Mouse (Mus musculus): ENCODE data around the gene Pom121l2.

The Pom121l2 gene

DNA sequence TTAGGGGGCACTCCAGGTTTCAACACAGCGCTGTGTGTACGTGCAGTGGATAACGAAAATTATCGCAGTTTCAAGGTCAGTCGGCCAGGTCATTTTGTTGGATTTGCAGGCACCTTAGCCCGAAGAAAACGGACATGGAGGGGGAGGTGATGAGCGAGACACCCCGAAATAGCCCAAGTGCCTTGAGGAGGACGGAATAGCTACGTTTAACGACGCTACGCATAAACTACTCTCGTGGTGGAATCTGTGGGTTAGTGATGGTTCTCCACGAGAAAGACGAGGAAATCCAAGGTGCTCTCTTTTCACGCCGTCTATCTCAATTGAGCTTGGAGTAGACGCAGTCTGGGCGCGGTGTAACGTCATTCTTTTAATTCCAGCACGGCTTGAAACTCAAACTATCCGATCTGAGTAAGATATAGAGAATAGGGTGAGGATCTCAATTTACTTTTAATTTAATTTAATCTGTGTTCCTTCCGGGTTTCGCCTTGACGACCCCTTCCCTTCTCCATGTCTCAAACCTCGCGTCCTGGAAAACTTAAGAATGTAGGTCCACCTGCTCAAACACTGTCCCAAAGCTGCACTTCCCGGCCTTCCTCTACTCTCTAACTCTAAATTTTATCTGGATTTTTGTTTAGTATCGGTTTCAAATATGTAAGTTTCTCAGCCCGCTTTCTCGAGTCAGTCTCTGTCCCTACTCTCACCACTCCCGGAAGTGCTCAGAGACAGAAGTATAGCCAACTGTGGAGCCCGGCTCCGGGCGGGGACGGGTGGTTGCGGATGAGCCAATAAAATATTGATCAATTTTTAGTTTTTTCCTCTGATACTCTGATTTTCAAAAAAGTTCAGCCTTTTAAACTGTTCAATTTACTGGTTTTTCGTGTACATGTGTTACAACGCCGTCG lies 39.2 kb downstream of the Pom121l2 start:
- DNase-seq (ENCODE audit: low read depth, low spot score): no peak

DNA sequence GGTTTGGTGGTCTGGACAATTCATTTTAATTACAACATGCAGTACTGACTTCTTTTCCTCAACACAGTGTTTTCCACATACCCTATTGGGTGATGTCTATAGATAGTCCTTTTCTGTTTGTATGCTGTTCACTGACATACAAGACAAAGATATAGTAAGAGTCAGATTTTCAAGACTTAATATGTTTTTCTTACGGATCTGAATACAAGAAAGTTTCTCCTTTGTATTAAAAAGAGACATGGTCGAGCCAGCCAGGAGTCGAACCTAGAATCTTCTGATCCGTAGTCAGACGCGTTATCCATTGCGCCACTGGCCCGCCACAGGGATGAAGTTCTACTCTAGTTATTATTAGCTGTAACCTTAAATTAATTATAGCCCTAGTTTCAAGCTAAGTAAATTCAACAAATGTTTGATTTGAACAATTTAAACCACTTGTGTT lies 39.9 kb downstream of the Pom121l2 start:
- DNase-seq (ENCODE audit: low read depth, low spot score): no peak

DNA sequence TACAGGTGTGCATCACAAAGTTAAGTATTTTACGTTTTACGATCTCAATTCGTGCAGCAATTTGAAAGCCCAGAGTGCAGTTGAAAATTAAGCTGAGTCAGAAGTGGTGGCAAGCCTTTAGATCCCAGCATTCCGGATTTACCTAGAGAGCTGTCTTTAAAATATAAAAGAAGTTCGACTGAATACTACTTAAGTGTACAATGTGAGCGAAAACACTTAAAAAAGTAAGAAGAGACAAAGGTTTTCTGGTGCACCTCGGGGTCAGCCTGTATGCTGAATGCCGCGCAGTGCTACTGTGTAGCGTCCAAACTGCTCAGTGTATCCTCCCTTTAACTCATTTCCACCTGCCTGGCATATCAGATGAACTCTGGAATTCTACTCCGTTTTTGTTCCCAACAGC lies 40.6 kb downstream of the Pom121l2 start:
- DNase-seq (ENCODE audit: low read depth, low spot score): no peak

DNA sequence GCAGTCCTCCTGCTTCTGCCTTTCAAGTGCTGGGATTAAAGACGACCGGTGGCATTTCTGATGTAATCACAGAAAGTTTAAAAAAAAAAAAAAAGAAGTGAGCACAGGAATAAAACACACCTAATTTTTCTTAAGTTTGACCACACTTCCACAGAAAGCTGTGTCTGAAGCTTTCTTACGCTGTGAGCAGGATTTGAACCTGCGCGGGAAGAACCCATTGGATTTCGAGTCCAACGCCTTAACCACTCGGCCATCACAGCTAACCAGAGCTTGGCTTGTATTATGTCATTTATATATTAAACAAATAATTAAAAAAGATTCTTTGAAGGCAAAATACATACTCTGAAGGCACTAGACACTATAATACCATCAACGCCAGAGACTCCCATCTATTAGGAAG lies 41.2 kb downstream of the Pom121l2 start:
- DNase-seq (ENCODE audit: low read depth, low spot score): no peak

DNA sequence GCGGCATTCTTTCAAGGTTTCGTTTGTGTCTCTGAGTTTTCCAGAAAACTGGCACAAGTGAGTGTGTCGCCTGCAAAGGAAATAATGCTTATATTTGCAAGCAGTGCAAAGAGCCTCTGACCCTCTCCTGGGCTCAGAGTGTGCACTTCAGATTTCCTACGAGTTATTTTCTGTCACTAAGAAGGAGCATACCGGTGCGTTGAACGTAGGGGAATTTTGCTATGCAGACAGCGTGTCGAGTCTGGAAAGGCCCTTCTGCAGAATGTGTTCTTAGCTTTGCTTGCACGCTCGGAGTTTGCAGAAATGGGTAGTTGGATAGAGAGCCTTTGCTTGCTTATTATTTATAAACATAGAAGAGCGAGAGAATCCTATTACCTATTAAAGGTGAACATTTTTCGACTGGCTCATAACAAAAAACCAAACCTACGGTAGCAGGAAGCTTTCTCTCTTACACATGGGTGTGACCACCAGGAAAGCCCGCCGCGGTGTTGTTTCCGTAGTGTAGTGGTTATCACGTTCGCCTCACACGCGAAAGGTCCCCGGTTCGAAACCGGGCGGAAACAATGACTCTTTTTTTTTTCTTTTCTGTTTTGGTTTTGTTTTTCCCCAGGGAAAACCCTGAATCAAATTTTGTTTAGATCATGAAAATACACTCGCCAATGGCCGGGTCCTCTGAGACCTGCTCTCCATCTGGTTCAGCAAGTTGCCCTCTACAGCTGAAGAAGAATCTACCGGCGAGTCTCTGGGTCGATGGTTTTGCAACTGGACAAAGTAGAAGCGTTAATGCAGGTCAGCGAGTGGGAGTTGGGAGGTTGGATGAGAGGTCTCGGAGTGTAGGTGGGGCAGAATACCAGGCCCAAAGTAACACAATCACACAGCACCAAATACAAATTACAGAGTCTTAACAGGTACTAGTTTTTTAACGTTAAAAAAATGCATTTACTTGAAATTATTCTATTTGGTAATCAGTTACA lies 45.4 kb downstream of the Pom121l2 start:
- no peak for DNase-seq (ENCODE audit: low read depth, low spot score)

DNA sequence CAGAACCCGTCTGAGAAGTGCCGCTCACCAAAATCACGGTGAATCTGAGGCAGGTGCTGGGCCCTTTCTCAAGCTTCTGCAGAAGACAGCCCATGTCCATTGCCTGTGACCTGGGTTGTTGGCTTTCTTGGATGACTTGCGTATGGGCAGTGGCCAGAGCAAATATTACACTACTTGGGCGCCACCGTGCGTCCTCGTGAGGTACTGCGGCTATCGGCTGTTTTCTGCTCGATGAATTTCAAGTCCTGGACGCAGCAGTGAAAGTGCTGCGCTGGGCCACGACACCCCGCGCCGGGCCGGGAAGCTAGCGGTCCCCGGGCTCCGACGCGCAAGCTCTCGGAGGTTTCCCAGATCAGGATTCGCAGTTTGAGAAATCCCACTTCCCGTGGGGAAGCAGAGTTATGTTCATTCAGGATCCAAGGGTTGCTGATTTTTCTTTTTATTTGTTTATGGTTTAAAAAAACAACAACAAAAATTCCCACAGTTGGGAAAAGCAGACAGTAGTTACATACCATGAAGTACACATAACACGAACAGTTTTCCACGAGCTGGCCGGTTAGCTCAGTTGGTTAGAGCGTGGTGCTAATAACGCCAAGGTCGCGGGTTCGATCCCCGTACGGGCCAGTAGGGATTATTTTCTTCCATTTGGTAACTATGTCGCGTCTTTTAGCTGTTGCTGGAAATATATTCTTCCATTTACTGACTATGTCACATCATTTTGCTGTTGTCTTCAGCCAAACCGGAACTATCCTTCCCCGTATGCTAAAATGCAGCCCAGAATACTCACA lies 47.9 kb downstream of the Pom121l2 start:
- DNase-seq (ENCODE audit: low read depth, low spot score): no peak

DNA sequence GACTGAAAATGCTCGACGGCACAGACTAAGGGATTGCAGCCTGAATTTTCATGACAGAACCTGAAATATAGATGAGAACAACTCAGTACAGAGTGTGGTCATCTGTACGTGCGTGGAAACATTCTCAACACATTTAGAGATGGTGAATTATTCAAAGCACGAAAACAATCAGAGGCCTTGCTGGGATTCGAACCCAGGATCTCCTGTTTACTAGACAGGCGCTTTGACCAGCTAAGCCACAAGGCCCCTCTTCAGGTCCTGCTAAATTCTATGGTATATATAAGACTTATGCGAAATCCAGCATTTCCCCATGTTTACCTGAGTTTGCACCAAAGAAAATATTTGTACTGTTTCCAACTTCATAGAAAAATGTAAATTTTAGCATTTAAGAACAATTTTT lies 48.9 kb downstream of the Pom121l2 start:
- DNase-seq (ENCODE audit: low read depth, low spot score): no peak

DNA sequence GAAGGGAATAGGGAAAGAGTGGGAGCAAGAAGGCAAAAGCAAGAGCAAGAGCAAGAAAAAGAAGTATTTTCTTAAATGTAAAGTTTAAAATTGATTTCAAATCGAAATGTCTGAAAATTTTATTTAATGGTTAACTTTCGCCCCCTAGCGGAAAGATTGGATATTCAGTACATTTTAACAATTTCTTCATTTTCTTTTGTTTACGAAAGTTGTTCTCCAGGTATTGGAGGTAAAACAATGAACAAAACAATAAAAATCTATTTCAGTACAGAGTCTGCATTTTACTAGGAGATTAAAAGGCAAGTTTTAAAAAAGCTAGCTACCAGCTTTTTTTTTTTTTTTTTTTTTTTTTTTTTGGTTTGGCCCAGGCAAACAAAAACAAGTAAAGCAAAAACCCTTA lies 49.5 kb downstream of the Pom121l2 start:
- DNase-seq (ENCODE audit: low read depth, low spot score): no peak

DNA sequence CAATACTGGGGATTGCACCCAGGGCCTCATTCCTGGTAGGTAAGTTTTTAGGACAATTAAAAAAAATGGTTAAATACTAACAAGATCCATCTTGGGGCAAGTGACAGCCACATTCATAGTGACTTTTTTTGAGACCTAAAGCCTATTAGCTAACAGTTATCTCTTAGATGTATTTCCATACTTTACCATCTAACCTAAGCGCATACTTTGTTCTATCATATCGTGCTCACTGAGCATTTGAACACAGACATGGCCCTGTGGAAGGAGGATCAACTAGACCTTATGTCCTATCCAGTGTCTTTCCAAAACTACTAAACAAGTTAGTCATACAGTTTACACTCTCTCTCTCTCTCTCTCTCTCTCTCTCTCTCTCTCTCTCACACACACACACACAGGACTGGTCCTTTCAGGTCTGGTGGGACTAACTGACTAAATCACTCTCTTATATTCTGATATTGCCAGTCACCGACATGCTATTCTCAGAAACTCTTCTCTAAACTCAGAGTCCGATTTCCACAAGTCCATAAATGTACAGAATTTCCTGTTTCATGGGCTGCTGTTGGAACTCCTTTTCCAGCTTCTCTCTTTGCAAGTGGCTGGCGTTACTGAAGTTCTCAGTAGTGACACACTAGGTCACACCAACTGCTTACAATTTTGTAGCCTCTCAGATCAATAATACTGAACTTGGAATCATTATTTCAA lies 52.9 kb downstream of the Pom121l2 start:
- DNase-seq (ENCODE audit: low read depth, low spot score): no peak

DNA sequence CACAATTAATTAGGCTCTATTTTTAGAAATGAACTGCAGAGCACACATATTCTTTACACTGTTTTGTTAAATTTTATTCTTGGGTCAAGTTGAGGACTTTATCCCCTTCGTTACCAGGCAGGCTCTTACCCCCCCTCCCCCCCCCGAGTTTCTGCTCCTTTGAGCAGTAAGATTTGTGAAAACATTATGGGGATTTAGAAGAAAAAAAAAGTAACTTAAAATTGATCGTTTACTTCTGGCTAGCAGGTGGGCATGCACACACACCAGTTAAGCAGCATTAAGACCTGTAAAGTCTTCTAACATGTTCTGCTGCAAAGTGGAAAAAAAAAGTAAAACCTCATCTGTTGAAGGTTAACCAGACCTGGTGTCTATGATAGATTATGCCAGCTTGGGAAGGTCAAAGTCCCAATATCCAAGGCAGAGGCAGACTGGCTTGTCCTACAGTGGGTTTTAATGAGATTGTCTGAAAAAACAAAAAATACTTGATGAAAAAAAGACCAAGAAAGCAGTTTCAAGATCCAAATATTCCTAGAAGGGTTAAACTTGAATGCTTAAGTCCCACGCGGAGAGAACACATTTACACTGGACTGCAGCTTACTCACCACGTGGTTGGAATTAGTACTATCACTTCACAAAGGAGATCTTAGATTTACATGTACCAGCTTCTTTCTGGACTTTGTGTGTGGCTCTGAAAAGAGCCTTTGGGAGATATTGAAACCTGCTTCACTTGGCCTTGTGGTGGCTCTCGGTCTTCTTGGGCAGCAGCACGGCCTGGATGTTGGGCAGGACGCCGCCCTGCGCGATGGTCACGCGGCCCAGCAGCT lies 53.7 kb downstream of the Pom121l2 start:
- no peak for DNase-seq (ENCODE audit: low read depth, low spot score)

DNA sequence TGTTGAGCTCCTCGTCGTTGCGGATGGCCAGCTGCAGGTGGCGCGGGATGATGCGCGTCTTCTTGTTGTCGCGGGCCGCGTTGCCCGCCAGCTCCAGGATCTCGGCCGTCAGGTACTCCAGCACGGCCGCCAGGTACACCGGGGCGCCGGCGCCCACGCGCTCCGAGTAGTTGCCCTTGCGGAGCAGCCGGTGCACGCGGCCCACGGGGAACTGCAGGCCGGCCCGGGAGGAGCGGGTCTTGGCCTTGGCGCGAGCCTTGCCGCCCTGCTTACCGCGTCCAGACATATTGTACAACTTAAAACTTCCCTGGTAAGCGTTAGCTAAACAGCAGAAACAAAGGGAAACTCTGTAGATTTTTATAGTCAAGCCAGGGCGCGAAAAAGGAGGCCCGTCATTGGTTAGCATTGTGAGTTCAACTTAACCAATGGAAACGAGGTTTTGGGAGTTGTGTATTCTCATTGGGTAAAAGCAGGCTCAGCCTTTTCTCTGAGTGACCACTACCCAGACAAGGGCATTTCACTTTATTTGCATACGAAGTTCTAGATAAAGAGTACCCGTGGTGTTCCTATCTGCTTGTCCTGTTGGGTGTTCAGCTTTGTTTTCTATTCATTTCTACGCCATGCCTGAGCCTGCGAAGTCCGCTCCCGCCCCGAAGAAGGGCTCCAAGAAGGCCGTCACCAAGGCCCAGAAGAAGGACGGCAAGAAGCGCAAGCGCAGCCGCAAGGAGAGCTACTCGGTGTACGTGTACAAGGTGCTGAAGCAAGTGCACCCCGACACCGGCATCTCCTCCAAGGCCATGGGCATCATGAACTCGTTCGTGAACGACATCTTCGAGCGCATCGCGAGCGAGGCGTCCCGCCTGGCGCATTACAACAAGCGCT lies 54.5 kb downstream of the Pom121l2 start, which contains the start of the genes Hist1h2ah and Hist1h2bk:
TSS of gene Hist1h2ah (minus strand) at position 302 of the 882 bp plus-strand sequence.
TSS of gene Hist1h2bk (plus strand) at position 604 of the 882 bp plus-strand sequence.
- peak; percentile 96 for DNase-seq (ENCODE audit: low read depth, low spot score)

DNA sequence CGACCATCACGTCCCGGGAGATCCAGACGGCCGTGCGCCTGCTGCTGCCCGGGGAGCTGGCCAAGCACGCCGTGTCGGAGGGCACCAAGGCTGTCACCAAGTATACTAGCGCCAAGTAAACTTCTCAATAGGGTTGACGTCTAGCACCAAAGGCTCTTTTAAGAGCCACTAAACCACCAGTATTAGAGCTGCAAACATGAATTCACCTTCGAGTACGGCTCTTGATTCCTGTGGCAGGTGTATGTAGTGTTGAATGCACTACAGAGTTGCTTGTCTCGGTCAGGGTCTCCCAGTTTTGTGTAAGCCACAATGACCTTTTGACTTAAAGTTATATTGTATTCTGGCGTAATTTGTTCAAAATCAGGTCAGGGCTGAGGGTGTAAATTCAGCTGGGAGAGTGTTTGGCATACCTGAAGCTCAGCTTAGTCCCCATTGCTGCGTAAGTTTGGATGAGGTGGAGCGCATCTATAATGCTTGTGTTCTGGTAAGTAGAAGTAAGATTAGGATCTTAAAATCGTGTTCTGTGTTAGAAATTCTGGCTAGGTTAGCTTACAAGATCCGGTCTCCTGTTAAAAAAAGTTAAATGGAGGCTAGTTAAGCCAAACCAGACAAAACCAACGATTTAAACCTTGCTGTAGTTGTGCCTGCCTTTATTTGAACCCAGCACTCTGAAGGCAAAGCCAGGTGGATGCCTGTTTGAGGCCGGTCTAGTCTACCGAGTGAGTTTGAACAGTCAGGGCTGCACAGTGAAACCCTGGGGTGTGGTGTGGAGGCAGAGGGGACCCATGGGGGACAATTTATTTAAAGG lies 55.4 kb downstream of the Pom121l2 start:
- DNase-seq (ENCODE audit: low read depth, low spot score): no peak

DNA sequence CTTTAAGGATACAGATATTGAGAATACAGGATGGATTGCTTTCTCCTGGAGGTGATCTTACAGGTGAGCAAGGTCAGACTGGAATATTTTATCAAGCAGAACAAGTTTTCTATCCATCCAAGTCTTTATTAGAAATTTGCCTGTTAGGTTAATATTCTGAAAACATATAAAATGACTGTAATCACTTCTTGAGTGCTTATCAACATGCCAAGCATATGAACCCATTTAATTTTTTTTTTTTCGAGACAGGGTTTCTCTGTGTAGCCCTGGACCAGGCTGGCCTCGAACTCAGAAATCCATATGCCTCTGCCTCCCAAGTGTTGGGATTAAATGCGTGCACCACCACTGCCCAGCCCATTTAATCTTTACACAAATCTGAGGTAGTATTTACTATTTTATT lies 56.0 kb downstream of the Pom121l2 start:
- DNase-seq (ENCODE audit: low read depth, low spot score): no peak

DNA sequence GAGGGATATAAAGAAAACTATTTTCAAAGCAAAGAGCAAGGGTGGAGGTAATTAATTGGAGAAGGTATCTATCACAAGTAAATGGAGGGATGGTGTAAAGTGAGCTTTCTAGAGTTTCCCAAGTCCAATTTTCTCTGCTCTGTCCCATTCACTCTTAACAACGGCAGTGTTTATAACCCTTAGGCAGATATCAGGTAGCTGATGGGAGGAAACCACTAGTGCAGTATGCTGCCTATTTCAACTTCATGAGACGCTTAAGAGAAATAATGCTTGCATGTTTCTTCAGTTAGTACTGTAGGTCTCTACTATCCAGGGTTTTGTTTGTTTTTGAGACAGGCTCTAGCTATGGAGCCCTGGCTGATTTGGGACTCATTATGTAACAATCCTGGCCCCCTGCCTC lies 56.4 kb downstream of the Pom121l2 start:
- no peak for DNase-seq (ENCODE audit: low read depth, low spot score)
